Mouse (Mus musculus): ENCODE data around the gene Mto1. TPM values are rescaled to one million over a fixed set of nuclear protein-coding genes. Genes with fewer than 3 reads are reported as not detected.
A peak's percentile ranks its signal among the peaks of the same experiment; 100 is the strongest.
"Not testable (repeated sequence)": the region's sequence is repeated elsewhere in the genome, so short reads cannot be mapped to it uniquely, and the experiment has no call there.

The Mto1 gene
- total and polyA plus RNA-seq, 2 experiments from 2014 or later = 21.8 to 22.4 TPM

- no peak for ATAC-seq (ENCODE audit: insufficient read depth, low read depth)
- H3K4me3 ChIP-seq (ENCODE audit: low read depth, low read length) = no peak overlapping the region
- H3K27ac ChIP-seq (ENCODE audit: low read depth) = 0 out of 2 replicates have a peak overlapping the region, but pooled peaks have one; percentile 5
- H3K9ac ChIP-seq (replicated peaks; ENCODE audit: low read depth, low read length) = no peak overlapping the region
- no peak overlapping the region for H3K4me2 ChIP-seq (ENCODE audit: low read depth, low read length)
- no peaks in the 10 kb centered on the region for H3K9me3 ChIP-seq (replicated peaks; ENCODE audit: control insufficient read depth, low read length)
- 8% methylated on average over 1 of the region's 1 CpGs for WGBS
- DNase-seq (ENCODE audit: low spot score) = no peak
- TF ChIP-seq CTCF (IDR thresholded peaks at IDR 0.05; ENCODE audit: low read depth) (no peak), EP300 (IDR thresholded peaks at IDR 0.05; ENCODE audit: low read depth) (no peak)
- no peaks in the 10 kb centered on the region for H3K27me3 ChIP-seq (ENCODE audit: control insufficient read depth, insufficient read depth, low read length)
- no peaks in the 10 kb centered on the region for H3K4me1 ChIP-seq (ENCODE audit: control insufficient read depth, insufficient read depth)
- H3K36me3 ChIP-seq (replicated peaks; ENCODE audit: control insufficient read depth, insufficient read depth, low read length) = peaks cover 63% of the 10 kb centered on the region
Measured at GRCm38 (mm10) chr9:78476531-78477020, 28.6 kb downstream of the Mto1 start.

GRCm38 (mm10) chr9:78477021-78477551 lies 29.1 kb downstream of the Mto1 start:
- ATAC-seq (ENCODE audit: insufficient read depth, low read depth) (no peak), DNase-seq (ENCODE audit: low spot score) (peak; percentile 64)
- TF ChIP-seq CTCF (IDR thresholded peaks at IDR 0.05; ENCODE audit: low read depth) = peak; percentile 66
- TF ChIP-seq EP300 (IDR thresholded peaks at IDR 0.05; ENCODE audit: low read depth) = 0 out of 2 replicates have a peak, but pooled peaks have one; percentile 12
- Histone ChIP-seq H3K27ac (ENCODE audit: low read depth) (no peak overlapping the region), H3K4me1 (ENCODE audit: control insufficient read depth, insufficient read depth) (no peaks in the 10 kb centered on the region), H3K27me3 (ENCODE audit: control insufficient read depth, insufficient read depth, low read length) (no peaks in the 10 kb centered on the region), H3K36me3 (replicated peaks; ENCODE audit: control insufficient read depth, insufficient read depth, low read length) (peaks cover 62% of the 10 kb centered on the region), H3K4me3 (ENCODE audit: low read depth, low read length) (no peak overlapping the region), H3K9ac (replicated peaks; ENCODE audit: low read depth, low read length) (no peak overlapping the region), H3K4me2 (ENCODE audit: low read depth, low read length) (no peak overlapping the region), H3K9me3 (replicated peaks; ENCODE audit: control insufficient read depth, low read length) (no peaks in the 10 kb centered on the region)
- 5% methylated on average over 5 of the region's 5 CpGs for WGBS

DNA sequence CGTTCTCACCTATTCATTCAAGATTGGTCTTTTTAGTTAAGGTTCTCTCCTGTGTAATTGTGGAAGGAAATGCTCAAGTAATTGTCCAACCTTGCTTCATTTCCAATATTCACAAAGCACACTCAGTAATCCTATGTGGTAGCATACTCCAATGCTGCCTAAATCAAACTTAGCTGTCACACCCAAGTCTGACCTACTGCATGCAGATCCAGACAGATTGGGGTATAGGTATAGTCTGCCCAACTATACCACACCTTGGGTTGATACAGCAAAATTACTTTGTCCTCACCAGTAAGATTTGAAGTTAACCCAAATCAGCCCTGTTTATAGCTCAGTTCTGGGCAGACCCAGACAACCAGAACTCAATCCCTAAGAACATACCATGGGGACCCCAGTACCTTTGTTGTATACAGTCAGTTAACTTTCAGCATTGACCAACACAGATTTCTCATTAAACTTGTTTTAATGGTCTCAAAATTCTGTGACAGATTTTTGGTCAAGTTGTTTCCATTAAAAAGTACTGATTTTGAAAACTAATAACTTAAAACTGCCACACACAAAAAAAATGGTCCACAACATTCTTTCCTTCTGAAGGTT lies 30.1 kb downstream of the Mto1 start:
- 57% methylated on average over 1 of the region's 1 CpGs for WGBS
- H3K4me2 ChIP-seq (ENCODE audit: low read depth, low read length); H3K4me3 ChIP-seq (ENCODE audit: low read depth, low read length); H3K4me1 ChIP-seq (ENCODE audit: control insufficient read depth, insufficient read depth); H3K9me3 ChIP-seq (replicated peaks; ENCODE audit: control insufficient read depth, low read length); DNase-seq (ENCODE audit: low spot score); H3K27me3 ChIP-seq (ENCODE audit: control insufficient read depth, insufficient read depth, low read length); ATAC-seq (ENCODE audit: insufficient read depth, low read depth); H3K9ac ChIP-seq (replicated peaks; ENCODE audit: low read depth, low read length): not testable (repeated sequence)
- H3K27ac ChIP-seq (ENCODE audit: low read depth) = peak overlapping the region; percentile 25; the same call in 1 of the 2 replicates
- H3K36me3 ChIP-seq (replicated peaks; ENCODE audit: control insufficient read depth, insufficient read depth, low read length) = peaks cover 58% of the 10 kb centered on the region

DNA sequence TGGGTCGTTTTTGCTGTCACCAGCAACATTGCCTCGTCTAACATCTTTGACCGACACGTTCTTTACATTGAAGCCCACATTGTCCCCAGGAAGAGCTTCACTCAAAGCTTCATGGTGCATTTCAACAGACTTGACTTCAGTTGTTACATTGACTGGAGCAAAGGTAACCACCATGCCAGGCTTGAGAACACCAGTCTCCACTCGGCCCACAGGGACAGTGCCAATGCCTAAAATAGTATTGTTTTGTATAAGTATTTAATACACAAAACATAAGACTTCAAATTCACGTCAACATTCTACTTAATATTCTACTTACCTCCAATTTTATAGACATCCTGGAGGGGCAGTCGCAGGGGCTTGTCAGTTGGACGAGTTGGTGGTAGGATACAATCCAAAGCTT lies 31.3 kb downstream of the Mto1 start:
- WGBS = 14% methylated on average over 8 of the region's 8 CpGs
- peaks cover 46% of the 10 kb centered on the region for H3K36me3 ChIP-seq (replicated peaks; ENCODE audit: control insufficient read depth, insufficient read depth, low read length)
- peak overlapping the region; percentile 70 for H3K4me2 ChIP-seq (ENCODE audit: low read depth, low read length)
- DNase-seq (ENCODE audit: low spot score); H3K4me1 ChIP-seq (ENCODE audit: control insufficient read depth, insufficient read depth); ATAC-seq (ENCODE audit: insufficient read depth, low read depth); H3K9ac ChIP-seq (replicated peaks; ENCODE audit: low read depth, low read length); H3K27me3 ChIP-seq (ENCODE audit: control insufficient read depth, insufficient read depth, low read length); H3K9me3 ChIP-seq (replicated peaks; ENCODE audit: control insufficient read depth, low read length): not testable (repeated sequence)
- peak overlapping the region; percentile 79 for H3K4me3 ChIP-seq (ENCODE audit: low read depth, low read length)
- peak overlapping the region; percentile 25; the same call in 1 of the 2 replicates for H3K27ac ChIP-seq (ENCODE audit: low read depth)

GRCm38 (mm10) chr9:78480227-78480626 lies 32.2 kb downstream of the Mto1 start:
- Histone ChIP-seq H3K9ac (replicated peaks; ENCODE audit: low read depth, low read length) (peak overlapping the region; percentile 97), H3K27ac (ENCODE audit: low read depth) (peak overlapping the region; percentile 98), H3K4me2 (ENCODE audit: low read depth, low read length) (peak overlapping the region; percentile 70), H3K4me3 (ENCODE audit: low read depth, low read length) (peak overlapping the region; percentile 79), H3K36me3 (replicated peaks; ENCODE audit: control insufficient read depth, insufficient read depth, low read length) (peaks cover 41% of the 10 kb centered on the region)
- H3K4me1 ChIP-seq (ENCODE audit: control insufficient read depth, insufficient read depth); ATAC-seq (ENCODE audit: insufficient read depth, low read depth); H3K27me3 ChIP-seq (ENCODE audit: control insufficient read depth, insufficient read depth, low read length); H3K9me3 ChIP-seq (replicated peaks; ENCODE audit: control insufficient read depth, low read length); DNase-seq (ENCODE audit: low spot score): not testable (repeated sequence)
- WGBS = under 1% methylated on average over 13 of the region's 13 CpGs

All from heart, postnatal 0 days (tissue).